Mouse (Mus musculus) urinary bladder, adult 18-20 months (tissue): Measurements from ENCODE around the gene Prrx2.

Source experiments
- DNase-seq, 2 experiments: peaks; one replicate each; pipeline ENCODE4 v3.0.0; 2022; ENCODE audit warnings: low spot score in 2 of 2, mixed read lengths in 2 of 2

Prrx2 gene

GRCm38 (mm10) chr2:30870863-30871262, 36.1 kb downstream of the Prrx2 start:
- DNase-seq: no peak

- no peak for DNase-seq
Observed at GRCm38 (mm10) chr2:30872669-30873068, 37.9 kb downstream of the Prrx2 start.

DNA sequence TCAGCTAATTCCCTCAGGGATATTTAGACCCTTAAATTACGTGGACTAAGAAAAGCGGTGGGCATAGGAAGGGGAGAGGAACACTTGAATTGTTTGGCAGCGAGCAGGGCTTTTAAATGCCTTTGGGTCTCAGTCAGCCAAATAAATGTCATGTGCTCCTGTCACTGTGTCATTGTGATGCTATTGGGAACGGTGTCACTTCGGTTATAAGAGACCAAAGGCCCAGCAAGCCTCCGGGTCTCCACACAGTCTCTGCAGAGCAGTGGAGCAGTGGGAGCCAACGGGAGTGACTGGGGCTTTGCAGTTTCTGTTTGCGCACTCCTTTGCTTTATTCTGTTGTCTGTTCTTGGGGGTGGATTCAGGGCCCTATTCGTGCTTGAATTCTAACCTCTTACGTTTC, 39.7 kb downstream of the Prrx2 start:
- DNase-seq: no peak

DNA sequence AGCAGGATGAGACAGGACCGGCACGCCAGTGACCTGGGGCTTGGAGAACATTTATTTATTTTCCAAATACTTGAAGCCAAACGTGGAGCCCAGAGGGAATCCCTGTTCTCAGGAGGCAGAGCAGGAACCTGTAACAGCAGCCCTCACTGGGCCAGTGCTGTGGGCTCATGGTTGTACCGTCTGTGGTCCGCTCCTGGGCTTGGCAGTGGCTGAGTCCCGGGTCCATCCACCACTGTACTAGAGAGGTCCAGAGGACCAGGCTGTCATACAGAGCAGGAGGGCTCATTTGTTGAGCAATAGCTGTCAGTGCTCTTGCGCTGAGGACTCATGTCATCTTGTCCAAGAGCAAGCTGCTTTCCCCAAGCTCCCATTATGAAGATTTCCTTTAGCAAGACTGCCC, 40.3 kb downstream of the Prrx2 start:
- DNase-seq: no peak

- DNase-seq: no peak
Observed at GRCm38 (mm10) chr2:30875621-30876432, 41.1 kb downstream of the Prrx2 start.

DNA sequence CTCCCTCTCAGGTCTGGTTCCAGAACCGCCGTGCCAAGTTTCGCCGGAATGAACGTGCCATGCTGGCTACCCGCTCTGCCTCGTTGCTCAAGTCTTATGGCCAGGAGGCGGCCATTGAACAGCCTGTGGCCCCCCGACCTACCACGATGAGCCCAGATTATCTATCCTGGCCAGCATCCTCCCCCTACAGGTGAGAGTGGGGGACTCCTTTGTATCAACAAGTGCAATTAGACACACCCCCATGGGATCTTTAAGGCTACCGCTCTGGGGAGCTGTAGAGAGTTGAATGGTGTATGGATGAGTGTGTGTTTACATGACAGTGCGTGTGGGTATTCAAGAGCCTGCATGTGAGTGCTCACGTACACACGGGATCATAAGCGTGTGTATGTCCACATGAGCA, 44.7 kb downstream of the Prrx2 start:
- no peak for DNase-seq

DNA sequence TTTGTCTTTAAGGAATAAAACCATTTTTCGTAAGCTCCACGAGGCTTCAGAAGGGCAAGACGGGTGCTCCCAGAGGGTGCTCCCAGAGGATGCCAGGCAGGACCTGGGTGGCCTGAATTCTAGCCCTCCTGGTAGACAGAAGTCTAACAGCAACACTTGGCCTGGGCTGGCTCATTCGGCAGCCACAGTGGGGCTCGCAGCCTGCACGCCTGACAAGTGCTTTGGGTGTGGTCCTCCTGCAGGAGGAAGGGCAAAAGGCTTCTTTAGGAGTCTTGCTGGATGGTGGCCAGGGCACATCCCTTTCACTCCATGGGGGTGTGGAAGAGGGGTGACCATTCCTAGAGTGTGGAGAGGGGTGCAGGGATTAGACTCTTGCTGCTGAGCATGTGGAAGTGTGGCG, 46.4 kb downstream of the Prrx2 start:
- no peak for DNase-seq

DNA sequence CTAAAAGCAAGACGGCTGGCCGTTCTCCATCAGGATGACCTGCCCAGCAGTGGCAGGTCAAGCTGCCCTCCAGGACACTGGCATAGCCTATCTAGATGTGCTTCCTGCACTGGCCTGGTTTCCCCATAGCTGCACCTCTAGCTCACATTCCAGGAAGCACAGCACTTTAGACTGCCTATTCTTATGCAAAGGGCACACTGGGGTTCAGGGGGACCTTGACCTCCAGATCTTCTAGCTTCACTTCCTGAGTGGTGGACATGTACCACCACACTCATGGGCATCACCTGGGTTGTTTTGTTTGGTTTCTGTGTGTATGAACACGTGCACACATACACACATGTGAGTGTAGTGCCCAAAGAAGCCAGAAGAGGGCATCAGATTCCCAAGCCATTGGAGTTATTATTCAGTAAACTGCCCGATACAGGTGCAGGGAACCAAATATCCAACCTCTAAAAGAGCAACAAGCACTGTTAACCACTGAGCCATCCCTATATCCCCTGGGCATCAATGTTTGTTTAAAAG, 50.1 kb downstream of the Prrx2 start:
- no peak for DNase-seq

DNA sequence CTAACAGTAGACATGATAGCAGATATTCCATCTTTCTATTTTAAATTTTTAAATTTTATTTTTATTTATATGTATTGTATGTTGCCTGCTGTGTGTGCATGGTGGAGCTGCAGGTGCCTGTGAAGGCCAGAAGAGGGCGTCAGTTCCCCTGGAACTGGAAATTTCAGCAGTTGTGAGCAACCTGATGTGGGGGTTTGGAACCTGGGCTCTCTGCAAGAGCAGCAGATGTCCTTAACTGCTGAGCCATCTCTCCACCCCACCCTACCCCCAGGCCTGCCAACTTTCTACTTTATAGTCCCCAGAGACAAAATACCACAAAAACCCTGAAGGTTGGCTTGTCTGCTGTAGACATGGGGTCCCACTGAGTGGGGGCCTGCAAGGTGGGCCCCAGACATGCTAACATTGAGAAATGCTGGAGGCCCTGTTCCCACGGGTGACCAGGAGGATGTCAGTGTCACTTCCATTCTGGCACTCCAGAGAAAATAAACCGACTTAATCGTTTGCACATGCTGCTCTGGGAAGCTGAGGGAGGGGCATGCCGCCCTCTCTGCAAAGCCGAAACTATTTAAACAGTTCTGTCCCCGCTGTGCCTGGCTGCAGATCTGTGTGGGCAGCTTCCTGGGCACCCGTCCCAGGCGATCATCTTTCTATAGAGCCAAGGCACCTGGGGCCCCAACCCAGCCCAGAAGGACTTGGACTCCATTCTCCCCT, 50.8 kb downstream of the Prrx2 start:
- no peak for DNase-seq

DNA sequence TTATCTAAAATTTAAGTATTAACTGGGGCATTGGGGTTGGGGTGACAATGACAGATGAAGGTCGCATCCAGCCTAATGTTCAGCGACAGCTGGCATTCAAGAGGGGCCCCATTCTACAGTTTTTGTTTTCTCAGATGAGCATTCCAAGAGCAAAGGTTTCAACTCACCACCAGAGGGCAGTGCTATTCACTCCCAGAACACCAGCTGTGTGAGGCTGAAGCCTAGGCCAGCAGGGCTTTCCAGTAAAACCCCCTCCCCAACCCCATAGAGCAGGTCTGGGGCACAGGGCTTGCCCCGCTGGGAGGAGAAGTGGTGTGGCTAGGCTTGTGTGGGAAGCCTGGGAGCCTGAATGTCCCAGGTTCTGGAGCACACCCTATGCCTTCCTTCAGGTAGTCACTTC, 56.2 kb downstream of the Prrx2 start:
- peak in 1 of 2 experiments; percentile 34 for DNase-seq

DNA sequence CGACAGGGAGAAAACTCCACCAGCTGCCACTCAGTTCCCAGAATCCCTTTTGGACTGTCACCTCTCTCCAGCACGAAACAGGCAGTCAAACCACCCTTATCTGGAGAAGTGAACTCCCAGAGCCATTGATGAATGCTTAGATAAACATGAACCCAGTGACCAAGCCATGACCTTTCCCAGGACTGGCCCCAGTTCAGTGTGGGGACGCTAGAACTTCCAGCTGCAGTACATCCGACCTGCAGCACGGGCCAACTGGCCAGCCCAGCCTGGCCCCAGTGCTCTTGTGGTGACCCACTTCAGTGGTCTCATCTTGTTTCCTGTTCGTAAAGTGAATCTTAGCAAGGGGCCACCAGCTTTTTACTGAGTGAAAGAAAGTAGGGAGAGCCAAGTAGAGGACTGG, 58.6 kb downstream of the Prrx2 start:
- peak in 1 of 2 experiments; percentile 55 for DNase-seq

GRCm38 (mm10) chr2:30893946-30894345, 59.2 kb downstream of the Prrx2 start:
- DNase-seq: no peak

- no peak for DNase-seq
Observed at GRCm38 (mm10) chr2:30897291-30897690, 62.5 kb downstream of the Prrx2 start.

- DNase-seq: no peak
Observed at GRCm38 (mm10) chr2:30899397-30900069, 64.8 kb downstream of the Prrx2 start.

- no peak for DNase-seq
Observed at GRCm38 (mm10) chr2:30901646-30902160, 66.9 kb downstream of the Prrx2 start.

DNA sequence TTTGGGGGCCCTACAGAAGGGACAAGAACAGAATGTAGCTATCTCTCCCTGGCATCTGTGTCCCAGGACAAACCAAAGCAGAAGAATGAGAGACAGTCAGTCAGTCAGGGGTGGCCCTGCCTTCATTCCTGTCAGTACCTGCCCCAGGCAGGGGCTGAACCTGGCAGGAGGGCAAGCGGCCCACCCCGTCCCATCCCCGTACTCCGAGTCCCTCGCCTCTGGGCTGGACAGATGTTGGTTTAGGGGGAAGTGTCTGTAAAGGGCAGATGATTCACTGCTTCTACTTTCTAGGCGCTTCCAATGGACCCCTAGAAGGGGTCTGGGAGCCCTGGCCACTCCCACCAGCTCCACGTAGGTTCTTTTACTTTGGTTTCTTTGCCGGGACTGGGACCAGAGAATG, 67.5 kb downstream of the Prrx2 start:
- no peak for DNase-seq

- no peak for DNase-seq
Observed at GRCm38 (mm10) chr2:30902726-30903722, 68.3 kb downstream of the Prrx2 start.

DNA sequence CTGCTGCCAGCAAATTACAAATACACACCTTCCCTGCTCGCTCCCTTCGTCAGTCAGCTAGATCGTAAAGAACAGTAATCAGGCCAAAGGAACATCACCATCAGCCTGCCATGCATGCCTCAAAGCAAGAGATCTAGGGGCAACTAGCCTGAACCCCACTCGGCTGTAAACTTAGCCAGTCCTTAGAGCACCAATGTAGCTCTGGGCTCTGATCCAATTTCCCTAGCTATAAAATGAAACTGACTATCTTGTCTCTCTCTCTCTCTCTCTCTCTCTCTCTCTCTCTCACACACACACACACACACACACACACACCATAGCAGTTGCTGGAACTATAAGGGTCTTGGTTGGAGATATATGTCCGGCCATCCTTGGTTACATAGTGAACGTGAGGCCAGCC, 69.5 kb downstream of the Prrx2 start:
- no peak for DNase-seq

GRCm38 (mm10) chr2:30904991-30905390, 70.2 kb downstream of the Prrx2 start:
- DNase-seq: no peak

DNA sequence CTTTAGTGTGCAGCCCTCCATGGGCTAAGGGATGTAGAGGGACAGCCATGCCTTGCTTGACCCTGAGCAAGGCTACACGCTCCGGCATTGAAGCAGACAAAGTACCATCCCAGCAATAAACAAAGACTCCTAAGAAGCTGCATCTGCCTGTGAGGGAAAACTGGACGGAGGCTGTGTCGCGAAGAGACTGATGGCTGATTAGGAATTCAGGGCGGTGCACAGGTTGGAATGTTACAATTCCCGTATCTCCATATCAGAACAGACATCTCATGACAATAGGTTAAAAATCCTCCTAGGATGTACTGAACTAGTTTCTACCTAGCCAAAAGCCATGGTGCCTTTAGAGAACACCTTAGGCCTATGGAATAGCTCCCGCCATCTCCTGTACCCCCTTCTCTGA, 71.1 kb downstream of the Prrx2 start:
- no peak for DNase-seq

DNA sequence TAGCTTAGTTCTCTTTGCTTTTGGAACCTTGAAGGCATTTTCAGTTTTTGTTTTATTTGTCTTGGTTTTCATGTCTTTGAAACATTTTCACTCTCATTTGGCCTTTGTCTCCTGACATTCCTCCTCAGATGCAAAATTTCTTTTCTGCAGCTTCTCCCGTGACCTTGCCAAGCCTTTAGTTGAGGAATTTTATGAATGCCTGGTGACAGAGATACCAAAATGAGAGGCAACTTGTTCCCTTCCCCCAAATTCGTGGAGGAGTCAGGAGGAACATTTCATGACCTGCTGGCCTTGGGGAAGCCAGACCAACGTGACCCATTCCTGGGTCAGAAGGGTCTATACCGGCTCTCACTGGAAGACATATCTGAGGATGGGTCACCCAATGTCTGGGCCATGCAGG, 71.9 kb downstream of the Prrx2 start:
- DNase-seq: no peak
